8 mouse cellular contexts compared by ENCODE assay signal in genomic region chr12:52503131-52503455, GRCm38 (mm10). TPM values are rescaled to one million over a fixed set of nuclear protein-coding genes. Genes with fewer than 3 reads are reported as not detected.
A peak's percentile ranks its signal among the peaks of the same experiment; 100 is the strongest.
DNase-seq lines count a peak whose midpoint lies in the region; ATAC-seq and TF ChIP-seq lines count a peak whose summit lies in the region.

No protein-coding gene starts in this region.

- DNase-seq in heart, embryonic 10.5 days (ENCODE audit: low spot score): no peak
- no peak for DNase-seq in heart, postnatal 36 days
- DNase-seq in hindbrain, embryonic 10.5 days (ENCODE audit: low spot score): no peak
- DNase-seq in ovary, adult 18-20 months (ENCODE audit: low spot score): no peak
- DNase-seq in thymus, postnatal 36 days: no peak
- no peak for DNase-seq in retina, embryonic 14.5 days (ENCODE audit: low spot score)

- intact Hi-C loops in heart, postnatal 36 days (cut with DNase I): loop anchor here (1.0 to 10.0 kb wide), 3 partner anchors 101 to 369 kb away; no protein-coding TSS in a partner anchor

- peak; percentile 28 for ATAC-seq in megakaryocyte-erythroid progenitor cell, adult 5-6 weeks (replicated peaks; ENCODE audit: low FRiP score, low TSS enrichment, poor library complexity, severe bottlenecking)

- no peaks in the 10 kb centered on the region for H3K27me3 ChIP-seq in heart, embryonic 10.5 days (ENCODE audit: insufficient read depth, poor library complexity, severe bottlenecking)
- H3K27me3 ChIP-seq in ES-Bruce4 (ENCODE audit: control insufficient read depth, insufficient read depth, low read length, poor library complexity, severe bottlenecking): no peaks in the 10 kb centered on the region
- H3K27me3 ChIP-seq in hindbrain, embryonic 10.5 days (ENCODE audit: insufficient read depth, poor library complexity, severe bottlenecking): no peaks in the 10 kb centered on the region

- 0 out of 2 replicates have a peak, but pooled peaks cover 4% of the 10 kb centered on the region for H3K36me3 ChIP-seq in heart, embryonic 10.5 days
- no peaks in the 10 kb centered on the region for H3K36me3 ChIP-seq in ES-Bruce4 (ENCODE audit: control insufficient read depth, insufficient read depth, low read length, poor library complexity, severe bottlenecking)
- peaks cover 5% of the 10 kb centered on the region; the same call in 1 of the 2 replicates for H3K36me3 ChIP-seq in hindbrain, embryonic 10.5 days

- H3K4me3 ChIP-seq in heart, embryonic 10.5 days: peak overlapping the region; percentile 98
- peak overlapping the region; percentile 95 for H3K4me3 ChIP-seq in ES-Bruce4 (ENCODE audit: low read depth, low read length)
- H3K4me3 ChIP-seq in hindbrain, embryonic 10.5 days: peak overlapping the region; percentile 96

- TF ChIP-seq CTCF in ES-Bruce4 (IDR thresholded peaks at IDR 0.05; ENCODE audit: low read depth, low read length): no peak

- no peaks in the 10 kb centered on the region for H3K9me3 ChIP-seq in heart, embryonic 10.5 days
- H3K9me3 ChIP-seq in ES-Bruce4 (replicated peaks; ENCODE audit: control insufficient read depth, insufficient read depth, low read length, poor library complexity, severe bottlenecking): peaks cover 2% of the 10 kb centered on the region; the same call in 1 of the 2 replicates
- no peaks in the 10 kb centered on the region for H3K9me3 ChIP-seq in hindbrain, embryonic 10.5 days

- H3K4me1 ChIP-seq in heart, embryonic 10.5 days: peaks cover 13% of the 10 kb centered on the region
- no peaks in the 10 kb centered on the region for H3K4me1 ChIP-seq in ES-Bruce4 (ENCODE audit: control insufficient read depth, insufficient read depth, low read length)
- H3K4me1 ChIP-seq in hindbrain, embryonic 10.5 days (replicated peaks): peaks cover 27% of the 10 kb centered on the region

- under 1% methylated on average over 13 of the region's 13 CpGs for WGBS in heart, embryonic 10.5 days
- under 1% methylated on average over 13 of the region's 13 CpGs for WGBS in hindbrain, embryonic 10.5 days

- no peak for TF ChIP-seq EP300 in ES-Bruce4 (IDR thresholded peaks at IDR 0.05; ENCODE audit: insufficient read depth, low read depth, low read length)

- peak overlapping the region; percentile 47 for H3K9ac ChIP-seq in ES-Bruce4 (ENCODE audit: low read depth, poor library complexity, severe bottlenecking)

- H3K27ac ChIP-seq in heart, embryonic 10.5 days: peak overlapping the region; percentile 100
- H3K27ac ChIP-seq in ES-Bruce4 (ENCODE audit: insufficient read depth, low read length): peak overlapping the region; percentile 92
- H3K27ac ChIP-seq in hindbrain, embryonic 10.5 days: peak overlapping the region; percentile 99

- no peak for TF ChIP-seq POLR2A in ES-Bruce4 (IDR thresholded peaks at IDR 0.05; ENCODE audit: insufficient read depth, low read length)

RNA-seq across cellular contexts. Expression of gene Arhgap5, which starts 0.7 kb away (rescaled TPM):
- polyA plus RNA-seq in heart, embryonic 10.5 days (2016; fragmentation: Nextera tagmentation; extraction: Ambion mirVana): 38.7 and 39.0 TPM in 2 replicates
- 10 to 100 TPM; 76.7 to 84.4 TPM for total RNA-seq in heart, postnatal 36 days (2021)
- polyA plus RNA-seq in ES-Bruce4 (2011; ENCODE audit: insufficient read depth, insufficient read length, low read depth, missing spikeins): 108 and 110 TPM in 2 replicates
- 29.4 and 40.0 TPM in 2 replicates for polyA plus RNA-seq in hindbrain, embryonic 10.5 days (2016; fragmentation: Nextera tagmentation; extraction: Ambion mirVana)
- total RNA-seq in megakaryocyte-erythroid progenitor cell, adult 5-6 weeks (2014; fragmentation: Nextera tagmentation): 12.0 and 12.4 TPM in 2 replicates
- 19.7 and 25.6 TPM in 2 replicates for total RNA-seq in megakaryocyte-erythroid progenitor cell, adult 5-6 weeks (2017)
